ENCODE assay signal across 9 mouse cellular contexts in genomic region chr3:55755805-55756601, GRCm38 (mm10). TPM values are rescaled to one million over a fixed set of nuclear protein-coding genes. Genes with fewer than 3 reads are reported as not detected.
DNase-seq lines count a peak whose midpoint lies in the region; ATAC-seq and TF ChIP-seq lines count a peak whose summit lies in the region.
"Had no signal": no experiment of that assay in that cellular context is flagged by ENCODE, and none has a peak within 500 bp of the region (broad histone marks: within the 10 kb centered on the region; RNA-seq: fewer than 3 reads in every experiment).

No protein-coding gene starts in this region.

- DNase-seq in Patski (ENCODE audit: low read depth, low spot score) = peak; percentile 24
- peak; percentile 44 for DNase-seq in embryonic facial prominence, embryonic 11.5 days (ENCODE audit: low spot score)
- DNase-seq in hindbrain, embryonic 14.5 days (ENCODE audit: low spot score) = no peak
- DNase-seq in spleen, postnatal 10 days (ENCODE audit: low spot score in 2 of 2) = no peak
- DNase-seq in heart, postnatal 25 days (ENCODE audit: low spot score) = no peak
- DNase-seq: gastrocnemius, postnatal 36 days had no signal

- peak; percentile 38 for ATAC-seq in Patski
- peak; percentile 77 for ATAC-seq in embryonic facial prominence, embryonic 11.5 days (replicated peaks; ENCODE audit: insufficient number of reproducible peaks, low FRiP score, low TSS enrichment, low read depth)
- ATAC-seq in hindbrain, embryonic 14.5 days (ENCODE audit: low FRiP score) = peak; percentile 64
- peak; percentile 63 for ATAC-seq in neural tube, embryonic 12.5 days (ENCODE audit: low FRiP score, low read depth)
- ATAC-seq in CD4-positive, CD25-positive, alpha-beta regulatory T cell, adult 4 months = no peak

- intact Hi-C loops in heart, postnatal 25 days (cut with DNase I) = no loop called here

- in situ Hi-C loops in Patski (cut with MboI; ENCODE audit: low pct_unique_long_range_greater_than_20kb) = no loop called here

- no peaks in the 10 kb centered on the region for H3K36me3 ChIP-seq in embryonic facial prominence, embryonic 11.5 days (replicated peaks; ENCODE audit: control insufficient read depth, insufficient read depth, low read depth, low read length)
- H3K36me3 ChIP-seq in hindbrain, embryonic 14.5 days (replicated peaks; ENCODE audit: control insufficient read depth, insufficient read depth) = no peaks in the 10 kb centered on the region
- H3K36me3 ChIP-seq in neural tube, embryonic 12.5 days = no peaks in the 10 kb centered on the region

- H3K27me3 ChIP-seq in Patski = no peaks in the 10 kb centered on the region
- H3K27me3 ChIP-seq in embryonic facial prominence, embryonic 11.5 days (ENCODE audit: control insufficient read depth, insufficient read depth, low read length) = no peaks in the 10 kb centered on the region
- no peaks in the 10 kb centered on the region for H3K27me3 ChIP-seq in hindbrain, embryonic 14.5 days (ENCODE audit: control insufficient read depth, insufficient read depth, low read length)
- no peaks in the 10 kb centered on the region for H3K27me3 ChIP-seq in neural tube, embryonic 12.5 days (replicated peaks)

- CTCF ChIA-PET in Patski (lab: Charles Lee) = interaction anchor here (0.8 to 2.9 kb wide), 6 partner anchors 9 to 22 kb away, joined by 3 to 16 read pairs (median 4); no protein-coding TSS in a partner anchor

- POLR2A ChIA-PET in Patski (lab: Charles Lee) = interaction anchor here (0.6 to 0.7 kb wide), 2 partner anchors 49 to 493 kb away, joined by 3 to 4 read pairs; no protein-coding TSS in a partner anchor

- H3K9ac ChIP-seq in embryonic facial prominence, embryonic 11.5 days (replicated peaks; ENCODE audit: low read length) = no peak overlapping the region
- peak overlapping the region; percentile 32; the same call in 1 of the 2 replicates for H3K9ac ChIP-seq in hindbrain, embryonic 14.5 days
- H3K9ac ChIP-seq in neural tube, embryonic 12.5 days = no peak overlapping the region

- H3K4me3 ChIP-seq in embryonic facial prominence, embryonic 11.5 days (ENCODE audit: low read depth, low read length) = no peak overlapping the region
- no peak overlapping the region for H3K4me3 ChIP-seq in hindbrain, embryonic 14.5 days (replicated peaks; ENCODE audit: low read length)
- H3K4me3 ChIP-seq in neural tube, embryonic 12.5 days = no peak overlapping the region
- H3K4me3 ChIP-seq: myocyte had no signal

- no peak overlapping the region for H3K27ac ChIP-seq in embryonic facial prominence, embryonic 11.5 days (replicated peaks; ENCODE audit: low read depth, low read length)
- peak overlapping the region; percentile 74 for H3K27ac ChIP-seq in hindbrain, embryonic 14.5 days
- no peak overlapping the region for H3K27ac ChIP-seq in neural tube, embryonic 12.5 days

- H3K9me3 ChIP-seq in embryonic facial prominence, embryonic 11.5 days (replicated peaks; ENCODE audit: control insufficient read depth, low read length) = no peaks in the 10 kb centered on the region
- H3K9me3 ChIP-seq in hindbrain, embryonic 14.5 days (ENCODE audit: control insufficient read depth, low read length) = no peaks in the 10 kb centered on the region
- no peaks in the 10 kb centered on the region for H3K9me3 ChIP-seq in neural tube, embryonic 12.5 days

- H3K4me2 ChIP-seq in embryonic facial prominence, embryonic 11.5 days (ENCODE audit: low read depth, low read length) = no peak overlapping the region
- H3K4me2 ChIP-seq in hindbrain, embryonic 14.5 days (replicated peaks) = peak overlapping the region; percentile 24
- no peak overlapping the region for H3K4me2 ChIP-seq in neural tube, embryonic 12.5 days (replicated peaks)

- H3K4me1 ChIP-seq in embryonic facial prominence, embryonic 11.5 days (ENCODE audit: control insufficient read depth, insufficient read depth, low read length) = peaks cover 3% of the 10 kb centered on the region; the same call in 1 of the 2 replicates
- peaks cover 45% of the 10 kb centered on the region for H3K4me1 ChIP-seq in hindbrain, embryonic 14.5 days (replicated peaks; ENCODE audit: control insufficient read depth, insufficient read depth, low read length)
- H3K4me1 ChIP-seq in neural tube, embryonic 12.5 days = peaks cover 24% of the 10 kb centered on the region

- WGBS in embryonic facial prominence, embryonic 11.5 days = 21% methylated on average over 11 of the region's 11 CpGs
- WGBS in hindbrain, embryonic 14.5 days = 14% methylated on average over 11 of the region's 11 CpGs
- WGBS in neural tube, embryonic 12.5 days = 24% methylated on average over 11 of the region's 11 CpGs

- TF ChIP-seq CTCF in Patski (IDR thresholded peaks at IDR 0.05) = no peak

RNA-seq across cellular contexts. Expression of gene Mab21l1, which starts 26.3 kb away (rescaled TPM):
- polyA plus RNA-seq in Patski (2021) = 0.15 TPM
- polyA plus RNA-seq in embryonic facial prominence, embryonic 11.5 days (2014; fragmentation: Nextera tagmentation; extraction: Ambion mirVana) = 68.3 and 76.1 TPM in 2 replicates
- 131 and 149 TPM in 2 replicates for polyA plus RNA-seq in hindbrain, embryonic 14.5 days (2014; fragmentation: Nextera tagmentation; extraction: Ambion mirVana)
- 52.0 and 57.1 TPM in 2 replicates for polyA plus RNA-seq in neural tube, embryonic 12.5 days (2016; fragmentation: Nextera tagmentation; extraction: Ambion mirVana)
- under 1 TPM in 1 of 2 experiments, not detected in 1; 0.28 TPM for polyA plus RNA-seq in CD4-positive, CD25-positive, alpha-beta regulatory T cell, adult 4 months (2017; shearing (Covaris generic))
- not detected for total RNA-seq in heart, postnatal 25 days (2021)

Comparison
In these comparisons a context has a peak if more than half of its experiments do, and no peak if none do; other contexts are left out.
1. DNase-seq: peak in Patski (single experiment) and embryonic facial prominence, embryonic 11.5 days (single experiment); none in hindbrain, embryonic 14.5 days (single experiment), spleen, postnatal 10 days (0 of 2) and heart, postnatal 25 days (single experiment).
2. RNA of gene Mab21l1, which starts 26.3 kb away (polyA plus RNA-seq): 131 to 149 TPM in hindbrain, embryonic 14.5 days, 68.3 to 76.1 TPM in embryonic facial prominence, embryonic 11.5 days and 52.0 to 57.1 TPM in neural tube, embryonic 12.5 days; 0.28 TPM in CD4-positive, CD25-positive, alpha-beta regulatory T cell, adult 4 months and 0.15 TPM in Patski (single experiment); every median in the first group is over 10 times any median in the second.